Mouse (Mus musculus) lung, embryonic 15.5 days (tissue): ENCODE results near the gene Nxf1. TPM values are rescaled to one million over a fixed set of nuclear protein-coding genes. Genes with fewer than 3 reads are reported as not detected.

Experiments
- ATAC-seq: fragments of 200-750 bp; cut with Nextera tagmentation; 2 replicates; pipeline ENCODE4 v1.8.0; 2017; ENCODE audit warnings: moderate number of reproducible peaks, borderline replicate concordance; ENCODE audit not compliant: low FRiP score, low TSS enrichment; ENCODE audit errors: extremely low read depth
- H3K27ac ChIP-seq: fragments of 300-500 bp; sonication (generic); 2 replicates; pipeline ENCODE4 v1.5.1; 2015; ENCODE audit warnings: moderate library complexity, mild to moderate bottlenecking, inconsistent platforms
- H3K27me3 ChIP-seq: fragments of 300-500 bp; sonication (generic); 2 replicates; pipeline ENCODE4 v1.6.1; 2015; ENCODE audit warnings: inconsistent platforms
- H3K36me3 ChIP-seq: fragments of 300-500 bp; sonication (generic); 2 replicates; pipeline ENCODE4 v1.6.1; 2015; ENCODE audit warnings: inconsistent platforms
- H3K4me1 ChIP-seq: fragments of 300-500 bp; sonication (generic); 2 replicates; pipeline ENCODE4 v1.6.1; 2015; ENCODE audit warnings: inconsistent platforms
- H3K4me2 ChIP-seq: fragments of 300-500 bp; sonication (generic); 2 replicates; pipeline ENCODE4 v1.6.1; 2015; ENCODE audit warnings: inconsistent platforms, mild to moderate bottlenecking, moderate library complexity
- H3K4me3 ChIP-seq: fragments of 300-500 bp; sonication (generic); 2 replicates; pipeline ENCODE4 v1.5.1; 2015; ENCODE audit warnings: mild to moderate bottlenecking, inconsistent platforms
- H3K9ac ChIP-seq: fragments of 300-500 bp; sonication (generic); 2 replicates; pipeline ENCODE4 v1.6.1; 2015; ENCODE audit warnings: inconsistent platforms
- H3K9me3 ChIP-seq: fragments of 300-500 bp; sonication (generic); 2 replicates; pipeline ENCODE4 v1.6.1; 2016; ENCODE audit warnings: inconsistent platforms
- WGBS: fragments of 180-500 bp; shearing (Covaris S2); methylation state at CpG from one replicate; pipeline ENCODE4 v1.1.7; 2015; 5-methylcytosine and 5-hydroxymethylcytosine counted together
- polyA plus RNA-seq: library from polyadenylated mRNA; unstranded; fragments of >200 nt; fragmentation: Nextera tagmentation; extraction: Ambion mirVana; gene quantifications from 2 replicates; pipeline ENCODE4 v1.2.1, GENCODE M21; 2015

Nxf1 gene
- 184 and 198 TPM in 2 replicates for polyA plus RNA-seq

DNA sequence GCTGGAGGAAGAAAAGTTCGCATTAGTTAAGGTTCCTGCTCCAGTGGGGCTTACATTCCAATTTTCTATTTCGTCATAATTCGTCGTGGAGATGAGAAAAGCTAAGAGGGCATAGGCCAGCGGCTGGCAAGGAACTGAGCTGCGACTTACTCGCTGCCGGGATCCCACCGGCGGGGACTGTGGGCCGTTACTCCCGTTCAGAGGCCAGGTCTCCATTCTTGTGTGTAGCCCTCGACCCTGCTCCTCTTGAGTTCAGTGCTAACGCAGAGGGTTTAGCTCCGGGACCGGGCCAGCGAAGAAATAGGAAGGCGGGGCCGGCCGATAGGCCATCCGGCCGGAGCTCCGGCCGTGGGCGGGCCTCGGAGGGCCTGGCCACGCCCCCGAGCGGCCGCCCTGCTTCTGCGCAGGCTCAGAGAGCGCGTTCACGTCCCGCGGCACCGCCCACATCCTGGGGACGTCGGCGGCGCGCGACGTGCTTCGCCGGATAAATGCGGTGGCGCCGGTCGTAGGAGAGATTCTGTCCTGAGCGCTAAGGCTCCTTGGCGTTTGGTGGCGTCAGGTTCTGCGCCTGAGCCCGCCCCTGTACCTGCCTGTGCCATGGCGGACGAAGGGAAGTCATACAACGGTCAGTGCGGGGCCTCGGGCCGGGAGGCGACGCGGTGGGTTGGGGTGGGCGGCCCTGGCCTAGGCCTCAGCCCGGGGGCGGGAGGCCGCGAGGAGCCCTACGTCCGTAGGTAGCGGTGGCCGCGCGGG, at the start of gene Nxf1:
Gene Nxf1 (plus strand): TSS at position 439 of the 753 bp plus-strand sequence.
- Histone ChIP-seq H3K4me1 (peaks cover 20% of the 10 kb centered on the region), H3K4me3 (peak within 1 kb of the TSS; percentile 67), H3K36me3 (peaks cover 33% of the 10 kb centered on the region), H3K27ac (peak within 1 kb of the TSS; percentile 87), H3K4me2 (peak within 1 kb of the TSS; percentile 66), H3K9me3 (no peaks in the 10 kb centered on the region), H3K9ac (peak within 1 kb of the TSS; percentile 83), H3K27me3 (no peaks in the 10 kb centered on the region)
- under 1% methylated on average over 74 of the region's 75 CpGs for WGBS
- peak; percentile 95 for ATAC-seq

DNA sequence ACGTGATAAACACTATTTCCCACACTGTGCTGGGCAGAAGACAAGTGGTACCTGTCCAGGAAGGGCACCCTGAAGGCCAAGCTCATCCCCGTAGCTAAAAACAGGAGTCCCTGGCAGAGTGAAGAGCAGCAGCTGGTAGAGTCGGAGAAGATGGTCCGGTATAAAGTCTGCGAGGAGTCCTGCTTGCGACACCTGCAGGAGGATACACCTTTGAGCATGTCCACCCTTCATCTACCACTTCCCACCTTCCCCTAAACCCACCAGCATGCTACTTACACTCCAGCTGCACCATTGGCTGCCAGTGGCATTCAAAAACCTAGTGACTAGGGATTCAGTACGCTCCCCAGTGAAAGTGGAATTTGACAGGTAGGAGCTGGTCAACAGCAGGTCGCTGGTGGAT, 47.9 kb upstream of the Nxf1 start:
- Histone ChIP-seq H3K9ac (no peak overlapping the region), H3K4me1 (peaks cover 30% of the 10 kb centered on the region), H3K9me3 (no peaks in the 10 kb centered on the region), H3K27me3 (no peaks in the 10 kb centered on the region), H3K4me2 (no peak overlapping the region), H3K36me3 (peaks cover 54% of the 10 kb centered on the region), H3K4me3 (no peak overlapping the region), H3K27ac (no peak overlapping the region)
- WGBS = 87% methylated on average over 8 of the region's 8 CpGs
- ATAC-seq = no peak

DNA sequence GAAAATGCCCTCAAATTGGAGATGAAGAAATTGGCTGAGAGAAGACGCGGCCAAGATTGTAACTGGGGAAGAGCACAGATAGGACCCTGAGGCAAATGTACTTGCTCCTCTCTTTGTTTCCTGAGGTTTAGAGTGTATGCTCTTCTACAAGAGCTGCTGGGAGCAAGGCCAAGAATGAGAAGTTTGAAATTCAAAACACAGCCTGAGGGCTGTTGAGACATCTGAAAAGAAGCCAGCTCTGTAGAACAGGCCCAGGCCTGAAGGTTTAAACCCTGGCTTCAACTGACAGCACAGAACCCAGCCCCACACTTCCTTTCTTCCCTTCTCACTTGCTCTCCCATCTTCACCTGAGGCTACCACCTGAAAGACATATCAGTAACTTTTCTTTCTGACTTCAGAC, 46.8 kb upstream of the Nxf1 start:
- Histone ChIP-seq H3K27ac (peak overlapping the region; percentile 2; the same call in 1 of the 2 replicates), H3K27me3 (no peaks in the 10 kb centered on the region), H3K4me1 (peaks cover 34% of the 10 kb centered on the region), H3K4me3 (no peak overlapping the region), H3K9ac (no peak overlapping the region; the same call in 1 of the 2 replicates), H3K9me3 (no peaks in the 10 kb centered on the region), H3K4me2 (no peak overlapping the region), H3K36me3 (peaks cover 54% of the 10 kb centered on the region)
- 90% methylated on average over 2 of the region's 2 CpGs for WGBS
- no peak for ATAC-seq

DNA sequence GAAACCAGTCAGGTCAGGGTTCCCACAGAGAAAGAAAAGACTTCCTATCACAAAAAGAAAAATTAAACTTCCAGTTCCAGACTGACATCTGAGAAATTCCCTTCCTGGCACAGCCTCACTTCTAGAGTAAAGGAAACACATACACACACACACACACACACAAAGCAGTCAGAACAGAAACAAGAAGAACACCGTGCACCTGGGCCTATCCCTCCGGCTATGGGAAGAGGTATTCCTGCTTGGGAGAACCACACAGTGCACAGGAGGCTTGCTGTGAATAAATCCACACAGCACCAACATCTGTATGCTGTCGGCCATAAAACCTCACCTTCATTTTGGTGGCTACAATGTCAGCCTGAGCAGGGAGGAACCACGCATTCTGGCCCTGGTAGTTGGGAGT, 45.4 kb upstream of the Nxf1 start:
- Histone ChIP-seq H3K4me2 (peak overlapping the region; percentile 71), H3K4me3 (peak overlapping the region; percentile 76), H3K9me3 (no peaks in the 10 kb centered on the region), H3K36me3 (peaks cover 51% of the 10 kb centered on the region), H3K27ac (peak overlapping the region; percentile 94), H3K9ac (peak overlapping the region; percentile 85), H3K4me1 (peaks cover 34% of the 10 kb centered on the region), H3K27me3 (no peaks in the 10 kb centered on the region)
- ATAC-seq = no peak
- 50% methylated on average over 4 of the region's 4 CpGs for WGBS

DNA sequence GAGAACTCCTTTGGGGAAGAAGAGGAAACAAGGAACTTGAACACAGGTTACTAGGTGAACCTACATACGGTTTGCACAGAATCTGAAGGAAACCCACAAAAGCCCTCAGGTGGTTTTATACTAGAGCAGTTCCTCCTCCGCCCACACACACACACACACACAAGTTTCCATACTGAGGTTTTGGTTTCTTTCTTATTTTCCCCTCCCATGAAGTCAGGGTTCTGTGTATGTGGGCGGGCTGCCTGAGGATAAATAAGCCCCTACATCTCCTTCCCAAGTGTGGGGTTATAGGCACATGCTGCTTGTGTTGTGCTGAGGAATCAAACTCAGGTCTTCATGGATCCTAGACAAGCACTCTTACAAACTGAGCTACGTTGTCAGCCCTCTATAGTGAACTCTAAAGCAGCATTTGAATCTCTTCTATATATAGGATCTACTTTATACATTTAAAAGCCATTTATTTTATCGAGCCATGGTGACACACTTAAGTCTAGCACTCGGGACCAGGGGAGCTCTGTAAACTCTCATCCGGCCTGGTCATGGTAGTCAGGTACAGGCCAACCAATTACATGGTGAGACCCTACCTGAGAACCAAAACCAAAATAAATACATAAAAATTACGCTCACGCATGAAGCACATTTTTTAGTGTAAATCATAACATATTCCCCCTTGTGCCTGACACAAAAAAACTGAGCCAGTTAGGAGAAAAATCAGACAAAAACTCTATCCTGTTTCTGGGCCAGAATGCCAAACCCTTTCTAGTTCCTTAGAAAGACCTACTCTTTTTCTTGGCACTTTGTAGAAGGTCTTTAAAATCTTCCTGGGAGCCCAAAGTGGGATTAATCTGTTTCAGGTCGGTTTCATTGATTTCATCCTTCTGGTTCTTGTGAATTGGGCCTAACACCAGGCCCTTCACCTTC, 44.7 kb upstream of the Nxf1 start:
- ATAC-seq = no peak

DNA sequence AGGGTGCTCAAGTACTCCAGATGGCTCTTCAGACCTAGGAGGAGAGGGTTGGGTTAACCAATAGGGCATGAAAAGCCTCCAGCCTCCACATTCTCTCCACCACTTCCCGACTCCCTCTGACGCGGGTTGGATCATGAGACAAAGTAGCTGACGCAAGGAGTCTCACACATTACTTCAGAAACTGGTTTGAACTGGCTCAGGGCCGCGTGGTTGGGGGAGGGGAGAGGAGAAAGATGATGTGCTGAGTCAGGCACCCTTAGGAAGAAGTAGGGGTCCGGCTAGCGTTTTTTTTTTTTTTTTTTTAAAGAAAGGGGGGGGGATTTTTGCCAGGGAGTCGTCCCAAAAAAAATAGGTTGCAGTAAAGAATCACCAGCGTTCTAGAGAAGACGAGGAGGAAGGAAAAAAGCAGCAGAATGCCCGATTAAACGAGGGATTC, 44.0 kb upstream of the Nxf1 start:
- Histone ChIP-seq H3K4me2 (peak overlapping the region; percentile 71), H3K4me1 (peaks cover 34% of the 10 kb centered on the region), H3K27ac (peak overlapping the region; percentile 94), H3K27me3 (no peaks in the 10 kb centered on the region), H3K9me3 (no peaks in the 10 kb centered on the region), H3K36me3 (peaks cover 38% of the 10 kb centered on the region), H3K9ac (peak overlapping the region; percentile 85), H3K4me3 (peak overlapping the region; percentile 76)
- ATAC-seq = peak; percentile 71
- 0% methylated on average over 12 of the region's 13 CpGs for WGBS

More for the DNA sequence above, 44.7 kb upstream of the Nxf1 start:
- Histone ChIP-seq H3K4me1 (peaks cover 34% of the 10 kb centered on the region), H3K4me2 (peak overlapping the region; percentile 71), H3K36me3 (peaks cover 44% of the 10 kb centered on the region), H3K4me3 (peak overlapping the region; percentile 76), H3K27ac (peak overlapping the region; percentile 94), H3K9ac (peak overlapping the region; percentile 85), H3K9me3 (no peaks in the 10 kb centered on the region), H3K27me3 (no peaks in the 10 kb centered on the region)
- WGBS = 33% methylated on average over 10 of the region's 10 CpGs

DNA sequence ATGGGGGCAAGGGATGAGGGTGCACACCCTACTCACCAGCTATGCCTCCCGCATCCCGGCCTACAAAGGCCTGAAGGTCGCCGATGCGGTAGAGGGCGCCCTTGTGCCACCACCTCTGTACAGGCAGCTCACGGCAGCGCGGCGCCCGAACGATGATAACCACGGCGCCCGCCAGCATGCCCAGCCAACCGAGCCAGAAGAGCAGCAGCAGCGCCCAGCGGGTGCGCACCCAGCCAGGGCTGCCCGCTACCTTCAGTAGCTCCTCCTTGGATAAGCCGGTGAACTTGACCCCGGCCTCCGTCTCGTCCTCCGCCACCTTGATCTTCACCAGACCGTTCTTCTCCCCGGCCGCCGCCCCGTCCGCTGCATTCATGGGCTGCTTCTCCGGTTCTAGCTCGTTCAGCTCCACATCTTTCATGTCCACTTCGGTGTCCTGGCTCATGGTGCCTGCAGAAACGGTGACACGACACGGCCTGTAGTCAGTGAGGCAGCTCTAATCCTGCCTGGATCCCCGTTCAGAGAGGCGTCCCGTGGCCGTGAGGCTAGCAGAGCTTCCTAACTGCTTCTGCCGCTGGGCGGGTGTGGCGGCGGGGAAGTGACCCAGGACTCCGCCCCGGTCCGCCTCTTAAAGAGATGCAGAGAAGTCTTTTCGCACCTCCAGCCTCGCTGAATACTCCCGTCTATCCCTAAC, 43.4 kb upstream of the Nxf1 start:
- H3K4me3 ChIP-seq = peak overlapping the region; percentile 76
- peaks cover 34% of the 10 kb centered on the region for H3K4me1 ChIP-seq
- peak overlapping the region; percentile 71 for H3K4me2 ChIP-seq
- H3K9me3 ChIP-seq = no peaks in the 10 kb centered on the region
- peak overlapping the region; percentile 94 for H3K27ac ChIP-seq
- no peaks in the 10 kb centered on the region for H3K27me3 ChIP-seq
- ATAC-seq = peak; percentile 93
- under 1% methylated on average over 51 of the region's 51 CpGs for WGBS
- peaks cover 32% of the 10 kb centered on the region for H3K36me3 ChIP-seq
- peak overlapping the region; percentile 85 for H3K9ac ChIP-seq

DNA sequence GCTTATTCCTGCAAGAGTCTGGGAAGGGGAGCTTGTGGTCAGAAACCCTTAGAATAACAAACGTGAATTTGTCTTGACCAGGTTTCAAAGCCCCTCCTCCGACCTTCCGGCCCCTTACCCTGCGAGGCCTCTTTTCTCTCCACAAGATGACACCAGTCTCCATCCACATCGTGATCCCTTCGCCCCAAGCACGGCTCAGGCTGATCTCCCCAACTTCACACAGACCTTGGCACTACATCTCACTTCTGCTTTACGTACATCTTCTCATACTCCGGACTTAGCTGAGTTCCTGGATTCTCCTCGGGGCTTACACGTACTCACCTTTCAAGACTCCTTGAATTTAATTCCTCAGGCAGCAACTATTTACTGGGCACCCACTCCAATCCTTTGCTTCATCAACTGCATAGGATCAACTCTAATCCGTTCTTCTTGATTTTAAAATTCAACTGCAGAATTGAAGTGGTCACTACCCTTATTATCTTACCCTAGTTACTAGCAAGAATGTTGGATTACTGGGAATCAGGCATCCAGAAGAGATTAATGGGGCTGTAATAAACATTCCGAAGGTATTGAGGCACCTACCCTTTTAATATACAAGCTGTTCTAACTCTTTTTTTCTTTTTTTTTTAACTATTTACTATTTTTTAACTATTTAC, 42.7 kb upstream of the Nxf1 start:
- Histone ChIP-seq H3K27me3 (no peaks in the 10 kb centered on the region), H3K9me3 (no peaks in the 10 kb centered on the region), H3K27ac (peak overlapping the region; percentile 94), H3K4me1 (peaks cover 34% of the 10 kb centered on the region), H3K4me3 (peak overlapping the region; percentile 76), H3K36me3 (peaks cover 25% of the 10 kb centered on the region), H3K4me2 (peak overlapping the region; percentile 71), H3K9ac (peak overlapping the region; percentile 85)
- 5% methylated on average over 13 of the region's 13 CpGs for WGBS
- peak; percentile 12; the same call in 1 of the 2 replicates for ATAC-seq

DNA sequence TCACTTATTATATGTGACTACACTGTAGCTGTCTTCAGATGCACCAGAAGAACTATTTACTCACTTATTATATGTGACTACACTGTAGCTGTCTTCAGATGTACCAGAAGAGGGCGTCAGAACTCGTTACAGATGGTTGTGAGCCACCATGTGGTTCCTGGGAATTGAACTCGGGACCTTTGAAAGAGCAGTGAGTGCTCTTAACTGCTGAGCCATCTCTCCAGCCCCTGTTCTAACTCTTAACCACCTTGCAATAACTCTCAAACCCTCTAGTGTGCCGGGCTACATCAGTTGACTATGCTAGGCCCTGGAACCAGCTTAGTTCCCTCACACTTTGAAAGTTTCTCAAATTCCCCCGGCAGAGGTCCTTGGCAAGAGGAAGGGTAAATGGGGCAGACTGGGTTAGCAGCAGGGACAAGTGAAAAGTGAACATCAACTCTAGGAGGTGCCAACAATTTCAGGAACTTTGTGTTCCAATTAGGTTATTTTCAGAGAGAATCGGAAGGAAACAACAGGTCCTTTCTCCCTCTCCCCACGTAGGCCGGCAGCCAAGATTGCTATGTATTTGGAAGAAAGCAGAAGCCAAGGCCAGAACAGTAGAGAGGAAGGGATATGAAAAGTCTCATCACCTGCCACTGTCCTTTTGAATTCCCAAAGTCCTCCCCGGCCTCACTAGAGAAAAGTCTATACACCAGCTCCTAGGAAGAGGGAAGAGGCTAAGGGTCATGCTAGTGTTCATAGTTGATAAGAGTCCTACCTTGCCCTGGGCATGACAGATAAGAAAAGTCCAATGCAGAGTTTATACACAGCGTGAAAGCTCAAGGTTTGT, 42.0 kb upstream of the Nxf1 start:
- no peak overlapping the region for H3K4me3 ChIP-seq
- no peak for ATAC-seq
- no peak overlapping the region for H3K27ac ChIP-seq

More for the DNA sequence above, 42.0 kb upstream of the Nxf1 start:
- no peaks in the 10 kb centered on the region for H3K27me3 ChIP-seq
- H3K4me2 ChIP-seq = peak overlapping the region; percentile 71; the same call in 1 of the 2 replicates
- 0 out of 2 replicates have a peak overlapping the region, but pooled peaks have one; percentile 3 for H3K9ac ChIP-seq
- peaks cover 33% of the 10 kb centered on the region for H3K4me1 ChIP-seq
- H3K9me3 ChIP-seq = no peaks in the 10 kb centered on the region
- peaks cover 18% of the 10 kb centered on the region; the same call in 1 of the 2 replicates for H3K36me3 ChIP-seq
- 68% methylated on average over 10 of the region's 10 CpGs for WGBS
